Mouse (Mus musculus) T-helper 17 cell (primary cell): ENCODE data around the gene Wdr64.

ENCODE experiments used
- in situ Hi-C, 2 experiments: fragments of 300-600 bp; cut with MboI, MseI; formaldehyde crosslinking; loops; 1 replicate in 1 of 2; 2 replicates in 1 of 2; pipeline ENCODE4 v1.15.1; 2025; ENCODE audit warnings: high pct_unique_total_duplicates in 2 of 2

Wdr64 gene

GRCm38 (mm10) chr1:175698293-175698692 is at the start of gene Wdr64:
Gene Wdr64, plus strand, starts transcription at chr1:175698593.
- in situ Hi-C loops, result no loop called here

DNA sequence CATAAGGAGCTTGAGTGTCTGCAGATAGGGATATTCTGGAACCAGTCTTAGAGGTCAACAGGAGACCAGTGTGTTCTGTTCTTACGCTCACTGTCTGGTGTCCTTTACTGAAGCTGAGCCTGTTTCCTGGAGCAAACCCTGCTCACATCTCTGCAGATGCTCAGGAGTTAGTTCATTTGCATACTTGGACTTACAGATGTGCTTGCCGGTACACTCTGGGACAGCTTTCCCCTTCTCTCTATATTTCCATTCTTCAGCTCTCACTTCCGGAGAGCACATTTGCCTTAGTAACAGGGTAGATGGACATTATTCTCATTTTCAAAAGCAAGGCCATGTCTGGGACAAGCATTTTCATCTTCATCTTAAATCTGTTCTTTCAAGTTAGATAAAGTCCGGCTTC is 49.8 kb upstream of the Wdr64 start:
- in situ Hi-C loops, result loop anchor here in 1 of 2 experiments (25.0 kb wide), 1 partner anchor 1614 kb away; the partner anchor contains the start of gene Akt3

- in situ Hi-C loops, result loop anchor here in 1 of 2 experiments (25.0 kb wide), 1 partner anchor 1152 kb away; the partner anchor contains the start of genes Cep170 and Sdccag8
Measured at GRCm38 (mm10) chr1:175659900-175660299, 38.5 kb upstream of the Wdr64 start.

DNA sequence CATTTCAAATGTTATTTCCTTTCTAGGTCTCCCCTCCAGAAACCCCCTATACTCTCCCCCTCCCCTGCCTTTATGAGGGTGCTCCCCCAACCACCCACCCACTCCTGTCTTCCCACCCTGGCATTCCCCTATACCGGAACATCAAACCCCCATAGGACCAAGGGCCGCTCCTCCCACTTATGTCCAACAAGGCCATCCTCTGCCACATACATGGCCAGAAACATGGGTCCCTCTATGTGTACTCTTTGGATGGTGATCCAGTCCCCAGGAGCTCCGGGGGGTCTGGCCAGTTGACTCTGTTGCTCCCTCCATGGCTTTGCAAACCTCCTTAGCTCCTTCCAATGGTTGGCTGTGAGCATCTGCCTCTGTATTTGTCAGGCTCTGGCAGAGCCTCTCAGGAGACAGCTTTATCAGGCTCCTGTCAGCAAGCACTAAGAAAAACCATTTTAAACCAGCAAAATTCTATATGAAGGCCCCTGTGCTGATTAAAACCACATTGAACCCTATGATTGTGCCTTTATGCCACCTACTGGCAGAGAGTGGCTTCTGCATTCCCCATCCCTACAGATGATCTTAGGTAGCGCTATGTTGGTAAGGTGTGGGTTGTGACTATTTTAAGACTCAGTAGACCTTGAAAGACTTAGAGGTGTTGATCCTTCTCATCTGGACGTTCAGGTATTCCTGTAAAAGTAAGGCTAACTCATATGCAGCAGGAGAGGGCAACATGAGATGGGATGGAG is 29.6 kb upstream of the Wdr64 start:
- in situ Hi-C loops, result loop anchor here in 1 of 2 experiments (5.0 to 25.0 kb wide), 2 partner anchors 42 to 1143 kb away; partner anchors contain the start of genes Cep170, Fh1 and Sdccag8

DNA sequence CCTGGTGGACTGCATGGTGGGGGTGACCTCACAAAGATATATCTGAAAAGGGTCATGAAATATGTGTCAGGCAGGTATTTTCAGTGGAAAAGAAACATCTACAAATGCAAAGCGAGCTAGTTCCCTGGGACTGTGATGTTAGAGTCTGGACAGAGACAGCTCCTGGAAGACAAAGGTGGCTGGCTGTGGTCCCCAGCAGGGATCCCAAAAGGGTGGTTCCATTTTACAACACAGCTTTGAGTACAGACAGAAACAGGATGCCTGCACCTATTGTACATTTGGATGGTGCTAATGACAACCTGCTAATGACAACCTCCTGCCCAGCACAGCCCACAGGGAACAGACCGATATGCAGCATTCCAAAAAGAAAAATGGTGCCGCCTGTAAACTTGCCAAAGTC is 28.9 kb upstream of the Wdr64 start:
- in situ Hi-C loops, result loop anchor here in 1 of 2 experiments (5.0 to 25.0 kb wide), 2 partner anchors 42 to 1143 kb away; partner anchors contain the start of genes Cep170, Fh1 and Sdccag8

GRCm38 (mm10) chr1:175670042-175670441 is 28.4 kb upstream of the Wdr64 start:
- in situ Hi-C loops, result loop anchor here in 1 of 2 experiments (25.0 kb wide), 1 partner anchor 1142 kb away; the partner anchor contains the start of genes Cep170 and Sdccag8

DNA sequence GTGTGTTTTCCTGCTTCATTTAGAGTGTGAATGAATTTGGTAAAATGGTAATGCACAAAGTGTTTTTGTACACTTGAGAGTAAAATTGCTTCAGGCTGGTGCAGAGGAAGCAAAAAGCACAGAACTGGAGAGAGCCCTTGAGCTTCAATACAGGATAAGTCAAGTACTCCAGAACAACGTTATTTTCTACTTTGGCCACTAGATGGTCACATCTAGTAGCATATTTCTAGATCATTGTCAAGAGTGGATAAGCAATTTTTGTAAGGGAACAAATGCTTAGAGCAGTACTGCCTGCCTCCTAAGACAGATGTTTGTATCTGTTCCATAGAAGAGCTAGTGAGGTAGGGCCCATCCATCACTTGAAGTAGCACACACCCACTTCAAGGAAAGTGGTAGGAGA is 26.8 kb upstream of the Wdr64 start:
- in situ Hi-C loops, result loop anchor here in 1 of 2 experiments (25.0 kb wide), 1 partner anchor 1141 kb away; the partner anchor contains the start of genes Cep170 and Sdccag8

GRCm38 (mm10) chr1:175673563-175674325 is 24.6 kb upstream of the Wdr64 start:
- in situ Hi-C loops, result loop anchor here in 1 of 2 experiments (25.0 kb wide), 1 partner anchor 1139 kb away; the partner anchor contains the start of genes Cep170 and Sdccag8

GRCm38 (mm10) chr1:175675116-175675515 is 23.3 kb upstream of the Wdr64 start:
- in situ Hi-C loops, result no loop called here

DNA sequence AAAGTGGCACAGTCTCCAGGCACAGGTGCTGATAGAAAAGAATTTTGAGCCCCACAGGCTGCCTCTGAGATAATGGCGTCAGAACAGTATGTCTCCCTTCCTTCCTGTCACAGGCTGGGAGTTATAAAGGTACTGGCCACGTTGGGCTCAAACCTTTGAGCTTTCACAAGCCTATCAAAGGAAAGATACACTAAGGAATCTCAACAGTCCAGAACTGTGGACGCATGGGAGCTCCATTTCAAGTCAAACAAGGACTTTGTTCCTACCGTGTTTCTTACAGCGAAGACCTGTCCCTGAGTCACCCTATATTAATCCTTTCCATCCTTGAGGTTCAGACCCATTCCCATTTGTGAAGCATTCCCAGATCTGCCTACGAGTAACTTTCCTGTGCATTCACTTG is 20.9 kb upstream of the Wdr64 start:
- in situ Hi-C loops, result no loop called here

- in situ Hi-C loops, result no loop called here
Measured at GRCm38 (mm10) chr1:175680995-175681394, 17.4 kb upstream of the Wdr64 start.

DNA sequence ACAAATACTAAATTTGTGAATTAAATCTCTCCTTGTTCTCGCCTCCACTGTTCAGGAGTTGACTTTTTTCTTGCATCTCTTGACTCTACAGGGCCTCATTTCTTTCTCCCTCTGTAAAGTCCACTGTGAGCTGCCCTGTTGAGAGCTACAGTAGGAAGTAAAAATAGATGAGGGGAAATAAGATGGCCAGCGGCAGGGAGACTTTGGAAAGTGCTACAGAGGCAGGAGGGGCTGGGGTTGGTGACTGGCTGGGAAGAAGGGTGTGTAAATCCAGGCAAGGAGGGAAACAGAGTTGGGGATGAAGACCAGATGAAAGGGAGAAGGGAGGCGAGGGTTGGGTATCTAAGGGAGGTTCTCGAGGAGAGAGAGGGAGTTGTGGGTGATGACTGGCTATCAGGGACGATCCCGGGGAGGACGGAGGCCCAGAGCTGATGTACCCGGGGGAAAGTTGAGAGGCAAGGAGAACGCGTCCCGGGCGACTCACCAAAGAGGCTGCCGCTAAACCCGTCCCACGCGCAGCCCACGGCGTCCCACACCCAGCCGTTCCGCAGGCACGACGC is 6.6 kb upstream of the Wdr64 start:
- in situ Hi-C loops, result loop anchor here (5.0 kb wide), 3 partner anchors 59 to 201 kb away; partner anchors contain the start of gene Fh1 (in 1 of the 2)

- in situ Hi-C loops, result loop anchor here (5.0 kb wide), 3 partner anchors 60 to 200 kb away; partner anchors contain the start of gene Fh1 (in 1 of the 2)
Measured at GRCm38 (mm10) chr1:175692246-175692996, 6.0 kb upstream of the Wdr64 start, which contains the start of the genes Opn3 and Chml. Gene Opn3, minus strand, starts transcription at chr1:175692776. Gene Chml, minus strand, starts transcription at chr1:175692901.

GRCm38 (mm10) chr1:175692997-175693361 is 5.4 kb upstream of the Wdr64 start:
- in situ Hi-C loops, result loop anchor here (5.0 kb wide), 3 partner anchors 61 to 199 kb away; partner anchors contain the start of gene Fh1 (in 1 of the 2)

DNA sequence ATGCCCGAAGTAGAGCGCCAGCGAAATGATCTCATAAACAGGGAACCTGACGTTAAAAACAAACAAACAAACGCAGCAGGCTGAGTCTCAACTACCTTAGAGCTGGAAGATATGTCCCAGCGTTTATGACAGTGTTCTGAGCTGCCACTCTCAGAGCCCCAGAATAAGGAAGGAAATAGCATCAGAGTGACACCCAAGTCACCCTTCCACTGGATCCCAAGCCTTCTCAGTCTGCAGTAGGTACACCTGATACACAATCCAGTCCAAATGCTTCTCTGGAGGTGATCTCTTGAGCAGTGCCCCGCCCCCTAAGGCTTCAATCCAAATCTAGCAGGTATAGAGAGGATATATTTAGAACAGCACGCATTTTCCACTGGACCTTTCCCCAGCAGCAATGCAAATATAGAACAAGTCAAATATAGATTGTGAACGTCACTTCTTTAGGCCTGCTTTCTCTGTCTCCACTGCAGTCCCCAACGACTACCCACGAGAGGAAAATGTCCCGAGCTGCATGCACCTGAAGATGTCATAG is 4.9 kb upstream of the Wdr64 start:
- in situ Hi-C loops, result loop anchor here (5.0 kb wide), 3 partner anchors 61 to 199 kb away; partner anchors contain the start of gene Fh1 (in 1 of the 2)

DNA sequence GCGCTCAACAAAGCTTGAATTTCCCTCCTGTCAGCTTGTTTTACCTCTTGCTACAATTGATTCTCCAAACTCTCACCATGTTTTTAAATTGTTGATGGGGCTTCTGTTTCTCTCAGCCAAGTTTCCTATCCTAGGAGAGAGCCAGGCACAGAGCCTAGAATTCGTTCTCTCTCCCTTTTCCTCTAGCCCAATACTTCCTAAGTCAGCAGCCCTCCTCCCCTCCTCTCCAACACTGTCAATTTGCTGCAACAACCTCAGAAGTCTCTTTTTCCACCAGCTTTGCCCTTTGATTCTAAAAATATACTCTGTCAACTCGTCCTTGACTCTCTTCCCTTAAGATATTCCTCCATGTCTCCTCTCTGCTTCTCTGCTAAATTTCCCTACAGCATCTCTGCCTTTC is 982 bp downstream of the Wdr64 start:
- in situ Hi-C loops, result no loop called here

DNA sequence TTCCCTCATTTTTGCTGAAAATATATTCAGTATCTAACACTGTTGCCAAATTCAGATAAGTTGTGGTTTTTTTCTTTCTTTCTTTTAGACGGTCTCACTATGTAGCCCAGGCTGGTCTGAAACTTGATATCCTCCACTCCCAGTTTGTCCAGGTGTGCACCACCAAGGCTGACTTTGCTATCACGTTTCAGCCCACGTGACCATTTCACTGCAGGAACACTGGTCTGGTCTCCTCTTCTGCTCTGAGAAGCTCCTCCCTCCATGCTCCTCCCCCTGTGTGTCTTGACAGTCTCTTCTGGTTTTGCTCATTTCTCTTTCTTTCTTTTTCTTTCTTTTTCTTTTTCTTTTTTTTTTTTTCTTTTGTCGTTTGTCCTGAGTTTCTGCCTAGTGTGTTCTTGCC is 1.4 kb downstream of the Wdr64 start:
- in situ Hi-C loops, result no loop called here

- in situ Hi-C loops, result no loop called here
Measured at GRCm38 (mm10) chr1:175701145-175701544, 2.8 kb downstream of the Wdr64 start.

GRCm38 (mm10) chr1:175707599-175707998 is 9.2 kb downstream of the Wdr64 start:
- in situ Hi-C loops, result no loop called here

DNA sequence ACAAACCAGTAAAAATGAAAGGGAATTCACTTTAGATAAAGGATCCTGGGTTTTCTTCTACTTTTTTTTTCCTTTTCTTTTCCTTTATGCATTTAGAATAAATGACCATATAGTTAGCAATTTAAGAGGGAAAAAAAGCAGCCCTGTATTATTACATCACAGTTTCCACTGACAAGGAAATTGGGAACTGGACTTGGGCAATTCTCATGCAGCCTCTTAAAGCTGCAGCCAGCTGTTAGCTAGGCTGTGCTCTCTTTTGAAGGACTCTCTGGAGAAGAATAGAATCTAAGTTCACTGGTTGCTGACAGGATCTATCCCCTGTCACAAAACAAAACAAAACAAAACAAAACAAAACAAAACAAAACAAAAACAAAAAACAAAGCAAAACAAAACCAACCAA is 9.6 kb downstream of the Wdr64 start:
- in situ Hi-C loops, result no loop called here
